Mouse (Mus musculus) ES-Bruce4 (cell line): ENCODE measurements around the gene Rpl32. TPM values are rescaled to one million over a fixed set of nuclear protein-coding genes. Genes with fewer than 3 reads are reported as not detected.

Experiments
- H3K27ac ChIP-seq: 2 replicates; pipeline ENCODE4 v1.5.1; 2012; ENCODE audit warnings: low read length, inconsistent platforms; ENCODE audit not compliant: insufficient read depth
- H3K27me3 ChIP-seq: 2 replicates; pipeline ENCODE4 v1.6.1; 2012; ENCODE audit warnings: mild to moderate bottlenecking, low read length, inconsistent platforms; ENCODE audit not compliant: control insufficient read depth, poor library complexity, insufficient read depth, severe bottlenecking
- H3K36me3 ChIP-seq: 2 replicates; pipeline ENCODE4 v1.6.1; 2012; ENCODE audit warnings: inconsistent platforms, mild to moderate bottlenecking, low read length, moderate library complexity; ENCODE audit not compliant: control insufficient read depth, poor library complexity, insufficient read depth, severe bottlenecking
- H3K4me1 ChIP-seq: one replicate; pipeline ENCODE4 v1.8.1; 2011; ENCODE audit warnings: low read length; ENCODE audit not compliant: control insufficient read depth, insufficient read depth
- H3K4me3 ChIP-seq: 2 replicates; pipeline ENCODE4 v1.5.1; 2011; ENCODE audit warnings: low read depth, mild to moderate bottlenecking, low read length
- H3K9ac ChIP-seq: 2 replicates; pipeline ENCODE4 v1.6.1; 2012; ENCODE audit warnings: low read depth, mild to moderate bottlenecking, inconsistent platforms; ENCODE audit not compliant: poor library complexity, severe bottlenecking
- H3K9me3 ChIP-seq: replicated peaks from 2 replicates; pipeline ENCODE4 v1.6.1; 2012; ENCODE audit warnings: mild to moderate bottlenecking, low read length, inconsistent platforms; ENCODE audit not compliant: control insufficient read depth, poor library complexity, insufficient read depth, severe bottlenecking
- CTCF ChIP-seq: IDR thresholded peaks from one replicate; pipeline ENCODE4 v1.8.1; 2011; ENCODE audit warnings: low read depth, low read length
- EP300 ChIP-seq: IDR thresholded peaks from 2 replicates; pipeline ENCODE4 v1.6.1; 2011; ENCODE audit warnings: low read depth, low read length; ENCODE audit not compliant: insufficient read depth
- POLR2A ChIP-seq: IDR thresholded peaks from one replicate; pipeline ENCODE4 v1.8.1; 2011; ENCODE audit warnings: low read length; ENCODE audit not compliant: insufficient read depth
- polyA plus RNA-seq: library from polyadenylated mRNA; stranded (reverse); fragments of >200 nt; gene quantifications from 2 replicates; pipeline ENCODE4 v1.2.4, GENCODE M21; 2011; ENCODE audit warnings: low read depth; ENCODE audit not compliant: missing spikeins, insufficient read depth, insufficient read length

Gene Rpl32
- polyA plus RNA-seq, 1 experiment: 3,890 TPM

DNA sequence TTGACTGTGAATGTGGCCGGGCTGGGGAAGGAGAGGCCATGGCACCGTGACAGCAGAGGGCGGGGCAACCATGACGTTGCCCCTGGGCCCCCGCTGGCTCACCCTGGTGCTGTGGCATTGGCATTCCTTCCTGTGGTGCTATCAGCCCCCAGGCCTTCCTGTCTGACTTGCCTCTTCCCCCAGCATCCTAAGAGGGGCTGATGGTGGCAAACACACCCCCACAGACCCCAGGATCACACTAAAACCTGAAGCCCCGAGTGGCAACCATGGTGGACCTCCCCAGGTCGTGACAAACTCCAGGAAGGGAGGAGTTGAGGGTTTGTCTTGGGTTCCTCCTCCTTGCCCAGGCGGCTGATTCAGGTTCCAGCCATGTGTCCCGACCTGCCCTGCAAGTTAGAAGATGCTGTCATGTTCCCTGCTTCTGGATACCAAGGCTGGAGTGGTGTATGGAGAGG is 49.5 kb downstream of the Rpl32 start:
- no peak for TF ChIP-seq CTCF
- no peak for TF ChIP-seq POLR2A
- no peak for TF ChIP-seq EP300
- H3K27ac ChIP-seq: no peak overlapping the region
- H3K4me3 ChIP-seq: no peak overlapping the region
- no peak overlapping the region for H3K9ac ChIP-seq
- H3K27me3 ChIP-seq: no peaks in the 10 kb centered on the region
- no peaks in the 10 kb centered on the region for H3K36me3 ChIP-seq
- peaks cover 10% of the 10 kb centered on the region for H3K4me1 ChIP-seq
- H3K9me3 ChIP-seq: no peaks in the 10 kb centered on the region

- Histone ChIP-seq H3K9me3 (no peaks in the 10 kb centered on the region), H3K4me3 (no peak overlapping the region), H3K27ac (no peak overlapping the region), H3K36me3 (no peaks in the 10 kb centered on the region), H3K4me1 (peaks cover 6% of the 10 kb centered on the region), H3K9ac (no peak overlapping the region), H3K27me3 (no peaks in the 10 kb centered on the region)
- TF ChIP-seq POLR2A (no peak), EP300 (no peak), CTCF (no peak)
Observed at GRCm38 (mm10) chr6:115755536-115755935, 53.0 kb downstream of the Rpl32 start.

Other genes with a start within 250 kb of the Rpl32 start
- gene Mkrn2os, start 216.2 kb downstream of the Rpl32 start, polyA plus RNA-seq: not detected in 2 replicates
- 45.1 and 45.8 TPM in 2 replicates for gene Mkrn2, start 206.8 kb downstream of the Rpl32 start, polyA plus RNA-seq
- gene Raf1, start 132.1 kb downstream of the Rpl32 start, polyA plus RNA-seq: 67.7 and 81.1 TPM in 2 replicates
- gene Tmem40, start 46.3 kb downstream of the Rpl32 start, polyA plus RNA-seq: 12.9 and 16.9 TPM in 2 replicates
- 12.8 and 13.9 TPM in 2 replicates for gene Cand2, start 34.2 kb downstream of the Rpl32 start, polyA plus RNA-seq
- 0.88 and 1.1 TPM in 2 replicates for gene Efcab12, start 29.7 kb upstream of the Rpl32 start, polyA plus RNA-seq
- 24.7 and 28.0 TPM in 2 replicates for gene Mbd4, start 44.6 kb upstream of the Rpl32 start, polyA plus RNA-seq
- 13.5 and 17.1 TPM in 2 replicates for gene Ift122, start 44.7 kb upstream of the Rpl32 start, polyA plus RNA-seq
- gene Rho, start 123.0 kb upstream of the Rpl32 start, polyA plus RNA-seq: 0.46 TPM in 1 of 2 replicates, not detected in the other
- gene H1foo, start 136.2 kb upstream of the Rpl32 start, polyA plus RNA-seq: not detected in 2 replicates
- 5.8 and 7.6 TPM in 2 replicates for gene Plxnd1, start 186.3 kb upstream of the Rpl32 start, polyA plus RNA-seq